Comparison of ENCODE assay signal across 9 mouse cellular contexts in genomic region chr11:11564266-11565044, GRCm38 (mm10).
A peak's percentile ranks its signal among the peaks of the same experiment; 100 is the strongest.
DNase-seq lines count a peak whose midpoint lies in the region; TF ChIP-seq lines count a peak whose summit lies in the region.
"Had no signal": no experiment of that assay in that cellular context is flagged by ENCODE, and none has a peak within 500 bp of the region (broad histone marks: within the 10 kb centered on the region; RNA-seq: fewer than 3 reads in every experiment).

No protein-coding gene starts in this region.

- no peak for TF ChIP-seq CTCF in kidney, adult 2 months (conservative IDR thresholded peaks at IDR 0.05; ENCODE audit: insufficient read depth, insufficient read length, low read depth, low read length)

- H3K27ac ChIP-seq in kidney, adult 2 months (ENCODE audit: insufficient read depth, low read depth, low read length) = no peak overlapping the region
- H3K27ac ChIP-seq: heart, embryonic 13.5 days had no signal

- H3K4me3 ChIP-seq in kidney, adult 2 months (ENCODE audit: insufficient read depth, low read depth, low read length) = no peak overlapping the region
- H3K4me3 ChIP-seq: heart, embryonic 13.5 days had no signal

- TF ChIP-seq POLR2A in kidney, adult 2 months (IDR thresholded peaks at IDR 0.05; ENCODE audit: low read depth, low read length) = no peak

- peak; percentile 18 to 41 for DNase-seq in layer of hippocampus, postnatal 10 days (ENCODE audit: low spot score in 2 of 2)
- no peak for DNase-seq in layer of hippocampus, adult 9-10 months (ENCODE audit: low spot score)
- DNase-seq in T-cell, adult 2 months (ENCODE audit: low spot score) = peak; percentile 88
- DNase-seq in liver = peak; percentile 30
- DNase-seq in splenic B cell, adult 2 months (ENCODE audit: low read depth, low spot score) = peak; percentile 67
- no peak for DNase-seq in adrenal gland, postnatal 25 days
- no peak for DNase-seq in kidney, adult 2 months
- DNase-seq: cerebellum, adult 11 months had no signal

- no peaks in the 10 kb centered on the region for H3K27me3 ChIP-seq in splenic B cell, adult 2 months (ENCODE audit: control insufficient read depth, insufficient read depth, low read length, poor library complexity, severe bottlenecking)
- H3K27me3 ChIP-seq in kidney, adult 2 months (replicated peaks; ENCODE audit: control insufficient read depth, insufficient read depth, low read length) = no peaks in the 10 kb centered on the region
- H3K27me3 ChIP-seq: heart, embryonic 13.5 days had no signal

- 64% methylated on average over 7 of the region's 7 CpGs for WGBS in kidney, adult 2 months

- H3K36me3 ChIP-seq in splenic B cell, adult 2 months (ENCODE audit: control insufficient read depth, insufficient read depth, low read length, poor library complexity, severe bottlenecking) = no peaks in the 10 kb centered on the region; the same call in 1 of the 2 replicates
- no peaks in the 10 kb centered on the region for H3K36me3 ChIP-seq in kidney, adult 2 months (ENCODE audit: control insufficient read depth, insufficient read depth, low read length)
- H3K36me3 ChIP-seq: heart, embryonic 13.5 days had no signal

- H3K4me1 ChIP-seq in kidney, adult 2 months (ENCODE audit: control insufficient read depth, insufficient read depth, low read length) = no peaks in the 10 kb centered on the region
- H3K4me1 ChIP-seq: heart, embryonic 13.5 days had no signal

Comparison
In these comparisons a context has a peak if more than half of its experiments do, and no peak if none do; other contexts are left out.
1. DNase-seq: peak in layer of hippocampus, postnatal 10 days (2 of 2), T-cell, adult 2 months (single experiment), liver (single experiment) and splenic B cell, adult 2 months (single experiment); none in layer of hippocampus, adult 9-10 months (single experiment), adrenal gland, postnatal 25 days (single experiment) and kidney, adult 2 months (single experiment).